Mouse (Mus musculus): ENCODE results near the gene Phf10. TPM values are rescaled to one million over a fixed set of nuclear protein-coding genes. Genes with fewer than 3 reads are reported as not detected.
A peak's percentile ranks its signal among the peaks of the same experiment; 100 is the strongest.
"Not testable (repeated sequence)": the region's sequence is repeated elsewhere in the genome, so short reads cannot be mapped to it uniquely, and the experiment has no call there.

Phf10 gene
- polyA plus RNA-seq (2014; fragmentation: Nextera tagmentation; extraction: Ambion mirVana), result 23.7 TPM in 2 replicates

DNA sequence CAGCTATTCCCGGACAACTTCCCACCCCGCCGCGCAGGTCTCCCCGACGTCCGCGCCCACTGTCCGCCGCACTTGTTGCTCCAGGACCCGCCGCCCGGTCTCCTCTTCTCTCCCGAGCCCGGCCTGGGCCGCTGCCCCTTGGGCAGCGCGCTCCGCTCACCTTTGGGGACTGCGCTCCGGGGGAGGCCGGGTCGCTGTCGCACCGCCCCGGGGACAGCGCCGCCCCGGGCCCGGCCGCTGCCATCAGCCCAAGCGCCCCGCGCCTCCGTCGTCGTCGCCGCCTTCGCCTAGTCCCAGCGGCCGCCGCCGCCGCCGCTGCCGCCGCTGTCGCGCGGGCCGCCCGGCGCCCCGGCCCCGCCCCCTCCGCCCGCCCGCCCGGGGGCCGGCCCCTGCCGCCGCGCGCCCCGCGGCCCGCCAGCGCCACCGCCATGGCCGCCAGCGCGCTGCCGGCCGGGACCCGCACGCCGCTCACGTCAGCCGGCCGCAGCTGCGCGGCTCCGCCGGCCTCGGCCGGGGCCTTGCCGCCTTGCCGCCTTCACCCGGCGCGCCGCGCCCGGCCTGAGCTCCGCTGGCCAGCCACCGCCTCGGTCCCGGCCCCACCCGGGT lies at the start of gene Phf10:
TSS of gene Phf10 (minus strand) at position 323 of the 606 bp plus-strand sequence.
- not testable (repeated sequence) for H3K9me3 ChIP-seq (replicated peaks; ENCODE audit: control insufficient read depth, low read length); H3K36me3 ChIP-seq (ENCODE audit: control insufficient read depth, insufficient read depth, low read length); H3K27me3 ChIP-seq (replicated peaks; ENCODE audit: control insufficient read depth, insufficient read depth, low read length); H3K4me1 ChIP-seq (ENCODE audit: control insufficient read depth, insufficient read depth, low read length)
- H3K9ac ChIP-seq (ENCODE audit: low read length), result peak within 1 kb of the TSS; percentile 73
- peak; percentile 85 for ATAC-seq
- peak within 1 kb of the TSS; percentile 93 for H3K4me2 ChIP-seq (ENCODE audit: low read length)
- H3K27ac ChIP-seq (ENCODE audit: low read depth, low read length), result peak within 1 kb of the TSS; percentile 52; the same call in 1 of the 2 replicates
- peak within 1 kb of the TSS; percentile 63 for H3K4me3 ChIP-seq (ENCODE audit: low read depth, low read length)
- DNase-seq (ENCODE audit: low spot score), result peak; percentile 11
- WGBS, result under 1% methylated on average over 44 of the region's 100 CpGs

DNA sequence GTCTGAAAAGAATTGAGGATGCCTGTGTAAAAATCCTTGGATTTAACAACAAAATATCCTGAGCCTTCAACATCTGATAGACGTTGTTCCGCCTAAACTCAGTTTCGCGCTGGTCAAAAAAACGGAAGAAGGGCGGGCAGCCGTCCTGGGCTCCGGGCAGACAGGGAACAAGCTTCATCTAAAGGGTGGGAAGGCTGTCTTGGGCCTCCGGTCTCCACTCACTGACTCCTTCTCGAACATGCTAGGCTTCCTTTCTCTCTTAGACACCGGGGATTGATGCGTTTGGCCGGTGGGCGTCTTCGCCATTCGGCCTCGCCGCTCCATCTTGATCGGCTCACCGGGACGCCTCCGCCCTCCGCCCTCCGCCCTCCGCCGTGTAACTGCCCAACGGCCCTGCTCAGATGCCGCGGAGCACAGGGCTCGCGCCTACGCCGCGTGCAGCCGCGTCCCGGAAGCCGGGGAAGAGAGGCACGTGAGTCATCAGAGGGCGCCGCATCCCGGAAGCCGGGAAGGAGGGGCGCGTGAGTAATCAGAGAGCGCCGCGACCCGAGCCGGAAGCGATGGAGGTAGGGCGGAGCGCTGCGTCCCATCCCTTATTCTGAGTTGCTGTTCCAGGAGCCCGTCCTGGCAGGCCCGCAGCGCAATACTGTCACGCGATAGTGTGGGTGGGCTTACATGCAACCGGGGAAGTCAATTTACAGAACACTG lies 48.8 kb upstream of the Phf10 start, which contains the start of gene Gm3435:
TSS of gene Gm3435 (plus strand) at position 471 of the 708 bp plus-strand sequence.
- H3K36me3 ChIP-seq (ENCODE audit: control insufficient read depth, insufficient read depth, low read length); H3K27me3 ChIP-seq (replicated peaks; ENCODE audit: control insufficient read depth, insufficient read depth, low read length); H3K4me2 ChIP-seq (ENCODE audit: low read length); H3K9me3 ChIP-seq (replicated peaks; ENCODE audit: control insufficient read depth, low read length); H3K9ac ChIP-seq (ENCODE audit: low read length); H3K4me3 ChIP-seq (ENCODE audit: low read depth, low read length); H3K27ac ChIP-seq (ENCODE audit: low read depth, low read length); H3K4me1 ChIP-seq (ENCODE audit: control insufficient read depth, insufficient read depth, low read length); DNase-seq (ENCODE audit: low spot score): not testable (repeated sequence)
- ATAC-seq, result peak; percentile 98
- WGBS, result no CpG with 5 or more reads among the region's 60 CpGs

DNA sequence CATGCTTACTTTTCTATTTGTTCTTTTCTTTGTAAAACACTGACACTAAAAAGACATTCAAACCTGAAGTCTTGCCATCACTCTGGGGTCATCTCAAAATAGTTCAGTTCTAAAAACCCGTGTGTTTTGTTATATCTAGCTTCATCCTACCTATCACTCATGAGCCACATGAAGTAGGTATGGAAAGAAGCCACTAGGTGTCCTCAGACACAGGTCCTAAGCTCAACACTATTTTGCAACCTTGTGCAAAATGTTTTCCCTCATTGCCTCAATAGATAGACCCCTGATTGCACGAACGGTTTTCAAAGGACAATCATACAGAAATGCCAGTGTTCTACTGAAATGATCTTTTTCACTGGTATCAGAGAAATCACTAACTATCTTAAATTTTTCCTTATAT lies 48.0 kb upstream of the Phf10 start:
- H3K4me3 ChIP-seq (ENCODE audit: low read depth, low read length); H3K9ac ChIP-seq (ENCODE audit: low read length); H3K9me3 ChIP-seq (replicated peaks; ENCODE audit: control insufficient read depth, low read length); H3K27me3 ChIP-seq (replicated peaks; ENCODE audit: control insufficient read depth, insufficient read depth, low read length); H3K27ac ChIP-seq (ENCODE audit: low read depth, low read length); H3K4me1 ChIP-seq (ENCODE audit: control insufficient read depth, insufficient read depth, low read length); H3K4me2 ChIP-seq (ENCODE audit: low read length); DNase-seq (ENCODE audit: low spot score); ATAC-seq; H3K36me3 ChIP-seq (ENCODE audit: control insufficient read depth, insufficient read depth, low read length): not testable (repeated sequence)
- no CpG with 5 or more reads among the region's 3 CpGs for WGBS

DNA sequence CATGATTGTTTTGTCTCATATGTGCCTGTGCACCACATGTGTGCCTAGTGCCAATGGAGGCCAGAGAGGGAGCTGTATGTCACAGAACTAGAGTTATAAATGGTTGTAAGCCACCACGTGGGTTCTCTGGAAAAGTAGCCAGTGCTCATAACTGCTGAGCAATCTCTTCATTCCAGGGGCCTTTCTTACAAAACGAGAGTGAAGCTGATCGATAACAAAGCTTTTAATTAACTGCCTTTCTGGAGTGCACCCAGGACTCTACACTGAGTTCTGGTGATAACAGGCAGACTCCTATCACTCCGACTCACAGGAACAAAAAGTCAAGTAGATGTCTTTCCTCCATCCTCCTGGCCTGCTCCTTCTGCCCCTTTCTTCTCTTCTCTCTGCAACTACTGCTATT lies 39.0 kb upstream of the Phf10 start:
- H3K27ac ChIP-seq (ENCODE audit: low read depth, low read length); H3K9me3 ChIP-seq (replicated peaks; ENCODE audit: control insufficient read depth, low read length); H3K4me2 ChIP-seq (ENCODE audit: low read length); H3K27me3 ChIP-seq (replicated peaks; ENCODE audit: control insufficient read depth, insufficient read depth, low read length); H3K36me3 ChIP-seq (ENCODE audit: control insufficient read depth, insufficient read depth, low read length); ATAC-seq; H3K4me3 ChIP-seq (ENCODE audit: low read depth, low read length); DNase-seq (ENCODE audit: low spot score); H3K4me1 ChIP-seq (ENCODE audit: control insufficient read depth, insufficient read depth, low read length); H3K9ac ChIP-seq (ENCODE audit: low read length): not testable (repeated sequence)
- no CpG with 5 or more reads among the region's 4 CpGs for WGBS

DNA sequence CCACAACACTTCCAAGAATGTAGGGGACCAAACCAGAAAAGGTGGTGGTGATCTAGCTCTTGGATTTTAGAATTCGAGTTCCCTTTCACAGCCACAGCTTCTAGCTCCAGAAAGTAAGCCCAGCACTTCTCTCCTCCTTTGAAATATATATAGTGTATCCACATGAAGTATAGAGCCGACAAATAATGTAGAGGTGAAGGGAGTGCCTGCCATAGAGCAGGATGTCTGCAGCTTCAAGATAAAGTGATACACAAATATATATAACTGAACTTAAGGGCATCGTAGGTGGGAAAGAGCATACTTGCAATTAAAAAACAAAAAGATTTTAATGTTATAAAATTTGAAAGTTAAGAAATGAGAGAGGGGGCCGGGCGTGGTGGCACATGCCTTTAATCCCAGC lies 33.1 kb upstream of the Phf10 start:
- H3K27me3 ChIP-seq (replicated peaks; ENCODE audit: control insufficient read depth, insufficient read depth, low read length); H3K4me1 ChIP-seq (ENCODE audit: control insufficient read depth, insufficient read depth, low read length); H3K36me3 ChIP-seq (ENCODE audit: control insufficient read depth, insufficient read depth, low read length); H3K27ac ChIP-seq (ENCODE audit: low read depth, low read length); ATAC-seq; H3K4me2 ChIP-seq (ENCODE audit: low read length); H3K4me3 ChIP-seq (ENCODE audit: low read depth, low read length); H3K9me3 ChIP-seq (replicated peaks; ENCODE audit: control insufficient read depth, low read length); H3K9ac ChIP-seq (ENCODE audit: low read length); DNase-seq (ENCODE audit: low spot score): not testable (repeated sequence)
- WGBS, result no CpG with 5 or more reads among the region's 5 CpGs

DNA sequence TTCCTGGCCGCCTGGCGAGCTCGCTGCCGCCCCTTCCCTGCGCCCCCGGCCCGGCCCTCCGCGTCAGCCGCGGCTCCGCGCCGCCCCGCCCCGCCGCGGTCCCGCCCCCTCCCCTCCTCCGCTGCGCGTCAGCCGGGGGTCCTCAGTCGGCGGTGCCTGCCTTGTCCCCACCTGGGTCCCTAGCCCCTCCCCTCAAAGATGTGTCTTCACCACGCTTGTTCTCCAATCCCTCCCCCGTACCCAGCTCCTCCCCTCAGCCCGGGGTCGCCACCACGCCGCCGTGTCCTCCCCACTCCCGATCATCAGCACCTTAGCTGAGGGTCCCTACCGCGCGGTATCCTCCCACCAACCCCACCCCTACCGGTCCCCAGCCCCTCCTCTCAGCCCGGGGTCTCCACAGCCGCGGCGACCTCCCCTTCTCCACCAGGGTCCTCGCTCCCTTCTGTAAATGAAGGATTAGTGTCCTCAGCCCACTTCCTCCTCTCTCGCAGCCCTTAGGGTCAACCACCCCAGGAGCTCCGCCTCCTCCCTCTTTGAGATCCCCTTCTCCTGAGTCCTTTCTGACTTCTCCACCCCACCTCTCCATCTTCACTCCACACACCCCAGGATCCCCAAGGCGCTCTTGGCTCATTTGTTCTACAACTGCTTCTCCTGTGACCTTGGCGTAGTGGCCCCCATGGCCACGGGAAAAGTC lies 32.2 kb upstream of the Phf10 start:
- not testable (repeated sequence) for H3K4me2 ChIP-seq (ENCODE audit: low read length); H3K9me3 ChIP-seq (replicated peaks; ENCODE audit: control insufficient read depth, low read length)
- no CpG with 5 or more reads among the region's 47 CpGs for whole genome bisulfite sequencing

DNA sequence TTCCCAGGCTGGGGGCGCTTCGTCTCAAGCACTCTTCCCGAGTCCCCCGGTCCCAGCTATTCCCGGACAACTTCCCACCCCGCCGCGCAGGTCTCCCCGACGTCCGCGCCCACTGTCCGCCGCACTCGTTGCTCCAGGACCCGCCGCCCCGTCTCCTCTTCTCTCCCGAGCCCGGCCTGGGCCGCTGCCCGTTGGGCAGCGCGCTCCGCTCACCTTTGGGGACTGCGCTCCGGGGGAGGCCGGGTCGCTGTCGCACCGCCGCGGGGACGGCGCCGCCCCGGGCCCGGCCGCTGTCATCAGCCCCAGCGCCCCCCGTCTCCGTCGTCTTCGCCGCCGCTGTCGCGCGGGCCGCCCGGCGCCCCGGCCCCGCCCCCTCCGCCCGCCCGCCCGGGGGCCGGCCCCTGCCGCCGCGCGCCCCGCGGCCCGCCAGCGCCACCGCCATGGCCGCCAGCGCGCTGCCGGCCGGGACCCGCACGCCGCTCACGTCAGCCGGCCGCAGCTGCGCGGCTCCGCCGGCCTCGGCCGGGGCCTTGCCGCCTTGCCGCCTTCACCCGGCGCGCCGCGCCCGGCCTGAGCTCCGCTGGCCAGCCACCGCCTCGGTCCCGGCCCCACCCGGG lies 31.6 kb upstream of the Phf10 start:
- no CpG with 5 or more reads among the region's 98 CpGs for WGBS
- DNase-seq (ENCODE audit: low spot score); H3K27ac ChIP-seq (ENCODE audit: low read depth, low read length); H3K27me3 ChIP-seq (replicated peaks; ENCODE audit: control insufficient read depth, insufficient read depth, low read length); H3K4me2 ChIP-seq (ENCODE audit: low read length); H3K4me3 ChIP-seq (ENCODE audit: low read depth, low read length); H3K36me3 ChIP-seq (ENCODE audit: control insufficient read depth, insufficient read depth, low read length); H3K9ac ChIP-seq (ENCODE audit: low read length); H3K9me3 ChIP-seq (replicated peaks; ENCODE audit: control insufficient read depth, low read length); H3K4me1 ChIP-seq (ENCODE audit: control insufficient read depth, insufficient read depth, low read length): not testable (repeated sequence)
- ATAC-seq, result peak; percentile 78

More for the DNA sequence above, 32.2 kb upstream of the Phf10 start:
- peak; percentile 95 for ATAC-seq
- not testable (repeated sequence) for H3K4me3 ChIP-seq (ENCODE audit: low read depth, low read length); H3K4me1 ChIP-seq (ENCODE audit: control insufficient read depth, insufficient read depth, low read length); H3K36me3 ChIP-seq (ENCODE audit: control insufficient read depth, insufficient read depth, low read length); H3K27ac ChIP-seq (ENCODE audit: low read depth, low read length); DNase-seq (ENCODE audit: low spot score); H3K9ac ChIP-seq (ENCODE audit: low read length); H3K27me3 ChIP-seq (replicated peaks; ENCODE audit: control insufficient read depth, insufficient read depth, low read length)

DNA sequence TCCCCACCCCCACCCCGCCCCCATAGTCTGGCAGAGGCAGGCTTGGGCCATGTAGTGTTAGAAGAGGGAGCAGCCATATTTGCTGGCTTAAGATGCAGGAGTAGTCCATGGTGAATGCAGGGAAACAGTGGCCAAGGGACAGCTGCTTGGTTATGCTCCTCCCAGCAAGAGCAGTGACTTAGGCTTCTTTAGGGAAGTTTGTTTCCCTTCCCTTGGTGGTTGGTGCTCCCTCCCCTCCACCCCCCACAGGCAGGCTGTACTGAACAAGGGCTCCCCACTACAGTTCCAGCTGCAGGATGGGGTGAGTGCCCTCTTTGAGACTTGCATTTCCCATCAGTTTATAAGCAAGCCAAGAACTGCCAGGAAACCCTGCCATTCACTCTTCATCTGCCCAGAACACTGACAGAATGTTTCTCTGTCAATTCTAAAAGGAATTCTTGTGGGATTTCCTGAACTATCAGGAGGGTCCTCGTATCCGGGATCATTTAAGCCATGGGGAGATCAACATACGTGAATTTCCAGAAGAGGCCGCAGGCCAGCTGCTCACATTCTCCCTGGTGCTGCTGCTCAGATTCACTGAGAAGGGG lies 29.1 kb upstream of the Phf10 start:
- not testable (repeated sequence) for H3K27me3 ChIP-seq (replicated peaks; ENCODE audit: control insufficient read depth, insufficient read depth, low read length); DNase-seq (ENCODE audit: low spot score); H3K9me3 ChIP-seq (replicated peaks; ENCODE audit: control insufficient read depth, low read length); H3K27ac ChIP-seq (ENCODE audit: low read depth, low read length); H3K9ac ChIP-seq (ENCODE audit: low read length); H3K36me3 ChIP-seq (ENCODE audit: control insufficient read depth, insufficient read depth, low read length); H3K4me2 ChIP-seq (ENCODE audit: low read length); ATAC-seq; H3K4me1 ChIP-seq (ENCODE audit: control insufficient read depth, insufficient read depth, low read length); H3K4me3 ChIP-seq (ENCODE audit: low read depth, low read length)
- 80% methylated on average over 4 of the region's 5 CpGs for WGBS
